Mouse (Mus musculus): Measurements from ENCODE around the gene Exoc6b. TPM values are rescaled to one million over a fixed set of nuclear protein-coding genes. Genes with fewer than 3 reads are reported as not detected.

The Exoc6b gene
- polyA plus RNA-seq, 1 experiment from 2014 or later = 11.7 TPM

DNA sequence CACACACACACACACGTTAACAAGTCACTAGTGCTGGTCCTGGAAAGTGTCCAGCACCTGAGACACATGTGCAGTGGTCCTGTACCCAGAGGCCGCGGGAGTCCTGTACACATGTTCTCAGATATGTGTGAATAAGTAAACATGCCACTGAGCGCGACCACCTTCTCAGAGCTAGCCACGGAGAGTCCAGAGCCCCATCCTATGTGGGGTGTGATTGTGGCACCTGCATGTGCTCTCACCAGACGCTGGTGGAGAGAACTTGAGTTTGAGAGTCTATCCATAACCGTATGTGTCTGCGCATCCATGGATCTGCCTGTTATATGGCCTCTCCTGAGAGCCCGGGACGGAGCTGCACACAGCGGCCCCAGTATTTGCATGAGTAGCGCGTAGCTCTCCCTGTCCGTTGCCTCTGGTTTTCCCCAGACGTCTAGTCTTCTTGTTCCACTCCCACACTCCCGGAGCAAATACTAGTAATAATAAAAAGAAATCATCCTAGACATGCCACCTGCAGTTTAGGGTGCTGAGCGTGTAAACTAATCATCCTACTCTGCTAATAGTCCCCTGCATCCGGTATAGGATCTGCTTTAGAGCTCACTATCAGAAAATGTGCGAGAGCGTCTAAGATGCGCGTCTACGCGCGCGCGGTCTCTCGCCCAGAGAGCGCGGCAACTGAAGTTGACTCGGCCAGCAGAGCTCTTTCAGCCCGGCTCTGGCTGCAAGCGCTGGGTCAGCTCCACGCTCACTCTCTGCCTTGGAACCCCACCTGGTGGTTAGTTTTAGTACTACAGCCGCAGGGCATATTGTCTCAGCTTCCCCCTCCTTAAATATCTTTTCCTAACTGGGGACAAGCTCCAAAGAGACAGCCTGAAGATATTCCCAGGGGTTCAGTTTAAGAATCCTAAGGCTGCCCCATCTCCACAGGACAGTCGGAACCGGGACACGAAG, 479.3 kb downstream of the Exoc6b start:
- Histone ChIP-seq H3K27ac (replicated peaks) (no peak overlapping the region), H3K27me3 (ENCODE audit: control insufficient read depth, insufficient read depth, low read length) (0 out of 2 replicates have a peak, but pooled peaks cover 5% of the 10 kb centered on the region), H3K9me3 (ENCODE audit: control insufficient read depth, low read length) (no peaks in the 10 kb centered on the region), H3K36me3 (ENCODE audit: control insufficient read depth, insufficient read depth, low read length) (no peaks in the 10 kb centered on the region), H3K9ac (ENCODE audit: low read length) (no peak overlapping the region), H3K4me3 (ENCODE audit: low read depth, low read length) (no peak overlapping the region), H3K4me2 (replicated peaks; ENCODE audit: low read depth) (peak overlapping the region; percentile 41), H3K4me1 (replicated peaks; ENCODE audit: control insufficient read depth, insufficient read depth) (peaks cover 15% of the 10 kb centered on the region)
- peak; percentile 78 for ATAC-seq (ENCODE audit: low FRiP score, low TSS enrichment)
- TF ChIP-seq EP300 (optimal IDR thresholded peaks at IDR 0.05) = no peak
- peak; percentile 94 for TF ChIP-seq CTCF (IDR thresholded peaks at IDR 0.05; ENCODE audit: low read depth)
- DNase-seq (ENCODE audit: low spot score) = peak; percentile 88
- 4% methylated on average over 39 of the region's 39 CpGs for WGBS

GRCm38 (mm10) chr6:84588895-84589652, 480.2 kb downstream of the Exoc6b start:
- H3K4me3 ChIP-seq (ENCODE audit: low read depth, low read length) = peak overlapping the region; percentile 45
- H3K9me3 ChIP-seq (ENCODE audit: control insufficient read depth, low read length) = no peaks in the 10 kb centered on the region
- peak; percentile 60 for DNase-seq (ENCODE audit: low spot score)
- H3K27ac ChIP-seq (replicated peaks) = no peak overlapping the region
- peaks cover 18% of the 10 kb centered on the region for H3K4me1 ChIP-seq (replicated peaks; ENCODE audit: control insufficient read depth, insufficient read depth)
- H3K36me3 ChIP-seq (ENCODE audit: control insufficient read depth, insufficient read depth, low read length) = no peaks in the 10 kb centered on the region
- peak overlapping the region; percentile 87 for H3K4me2 ChIP-seq (replicated peaks; ENCODE audit: low read depth)
- H3K9ac ChIP-seq (ENCODE audit: low read length) = no peak overlapping the region
- TF ChIP-seq EP300 (optimal IDR thresholded peaks at IDR 0.05) = no peak
- ATAC-seq (ENCODE audit: low FRiP score, low TSS enrichment) = peak; percentile 14; the same call in 1 of the 2 replicates
- peaks cover 8% of the 10 kb centered on the region; the same call in 1 of the 2 replicates for H3K27me3 ChIP-seq (ENCODE audit: control insufficient read depth, insufficient read depth, low read length)
- 2% methylated on average over 42 of the region's 54 CpGs for WGBS

GRCm38 (mm10) chr6:84588221-84588894, 481.0 kb downstream of the Exoc6b start:
- no peak overlapping the region for H3K9ac ChIP-seq (ENCODE audit: low read length)
- H3K27me3 ChIP-seq (ENCODE audit: control insufficient read depth, insufficient read depth, low read length) = peaks cover 8% of the 10 kb centered on the region; the same call in 1 of the 2 replicates
- no peak overlapping the region for H3K27ac ChIP-seq (replicated peaks)
- no peak for TF ChIP-seq CTCF (IDR thresholded peaks at IDR 0.05; ENCODE audit: low read depth)
- no peak for TF ChIP-seq EP300 (optimal IDR thresholded peaks at IDR 0.05)
- H3K4me2 ChIP-seq (replicated peaks; ENCODE audit: low read depth) = peak overlapping the region; percentile 87
- no peaks in the 10 kb centered on the region for H3K36me3 ChIP-seq (ENCODE audit: control insufficient read depth, insufficient read depth, low read length)
- H3K9me3 ChIP-seq (ENCODE audit: control insufficient read depth, low read length) = no peaks in the 10 kb centered on the region
- DNase-seq (ENCODE audit: low spot score) = peak; percentile 32
- H3K4me3 ChIP-seq (ENCODE audit: low read depth, low read length) = peak overlapping the region; percentile 45
- under 1% methylated on average over 39 of the region's 41 CpGs for WGBS
- no peak for ATAC-seq (ENCODE audit: low FRiP score, low TSS enrichment)
- peaks cover 22% of the 10 kb centered on the region for H3K4me1 ChIP-seq (replicated peaks; ENCODE audit: control insufficient read depth, insufficient read depth)

DNA sequence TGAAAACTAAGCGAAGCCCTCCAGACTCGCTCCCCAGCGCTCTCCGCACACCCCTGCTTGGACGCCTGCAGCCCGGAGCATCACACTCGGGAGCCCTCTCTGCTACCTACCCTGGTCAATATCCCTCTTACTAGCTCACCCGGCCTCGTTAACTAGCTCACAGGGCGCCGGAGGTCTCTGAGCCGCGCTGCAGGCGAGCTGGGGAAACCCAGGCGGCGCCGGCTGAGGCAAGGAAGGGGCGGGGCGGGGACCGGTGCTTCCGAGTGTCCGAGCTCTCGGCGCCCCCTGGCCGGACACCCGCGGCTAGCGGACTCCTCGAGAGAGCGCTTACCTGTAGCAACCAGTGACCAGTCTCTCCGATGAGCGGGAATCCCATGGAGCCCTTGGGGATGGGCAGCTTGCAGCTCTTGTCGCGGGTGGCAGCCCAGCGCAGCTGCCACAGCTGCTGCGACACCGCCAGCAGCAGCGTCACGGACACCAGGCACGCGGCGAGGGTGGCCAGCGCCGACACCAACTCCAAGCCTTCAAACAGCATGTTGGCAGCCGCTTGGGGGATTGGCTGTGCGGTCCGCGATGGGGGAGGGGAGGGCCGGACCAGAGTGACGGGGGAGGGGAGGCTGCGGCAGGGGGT, 481.7 kb downstream of the Exoc6b start:
- Histone ChIP-seq H3K4me3 (ENCODE audit: low read depth, low read length) (peak overlapping the region; percentile 45), H3K27ac (replicated peaks) (no peak overlapping the region), H3K36me3 (ENCODE audit: control insufficient read depth, insufficient read depth, low read length) (no peaks in the 10 kb centered on the region), H3K4me2 (replicated peaks; ENCODE audit: low read depth) (peak overlapping the region; percentile 87), H3K9me3 (ENCODE audit: control insufficient read depth, low read length) (no peaks in the 10 kb centered on the region), H3K9ac (ENCODE audit: low read length) (no peak overlapping the region; the same call in 1 of the 2 replicates), H3K4me1 (replicated peaks; ENCODE audit: control insufficient read depth, insufficient read depth) (peaks cover 25% of the 10 kb centered on the region), H3K27me3 (ENCODE audit: control insufficient read depth, insufficient read depth, low read length) (peaks cover 8% of the 10 kb centered on the region; the same call in 1 of the 2 replicates)
- peak; percentile 53 for DNase-seq (ENCODE audit: low spot score)
- ATAC-seq (ENCODE audit: low FRiP score, low TSS enrichment) = no peak
- peak; percentile 26; the same call in 1 of the 2 replicates for TF ChIP-seq CTCF (IDR thresholded peaks at IDR 0.05; ENCODE audit: low read depth)
- no peak for TF ChIP-seq EP300 (optimal IDR thresholded peaks at IDR 0.05)
- whole genome bisulfite sequencing = under 1% methylated on average over 49 of the region's 51 CpGs

DNA sequence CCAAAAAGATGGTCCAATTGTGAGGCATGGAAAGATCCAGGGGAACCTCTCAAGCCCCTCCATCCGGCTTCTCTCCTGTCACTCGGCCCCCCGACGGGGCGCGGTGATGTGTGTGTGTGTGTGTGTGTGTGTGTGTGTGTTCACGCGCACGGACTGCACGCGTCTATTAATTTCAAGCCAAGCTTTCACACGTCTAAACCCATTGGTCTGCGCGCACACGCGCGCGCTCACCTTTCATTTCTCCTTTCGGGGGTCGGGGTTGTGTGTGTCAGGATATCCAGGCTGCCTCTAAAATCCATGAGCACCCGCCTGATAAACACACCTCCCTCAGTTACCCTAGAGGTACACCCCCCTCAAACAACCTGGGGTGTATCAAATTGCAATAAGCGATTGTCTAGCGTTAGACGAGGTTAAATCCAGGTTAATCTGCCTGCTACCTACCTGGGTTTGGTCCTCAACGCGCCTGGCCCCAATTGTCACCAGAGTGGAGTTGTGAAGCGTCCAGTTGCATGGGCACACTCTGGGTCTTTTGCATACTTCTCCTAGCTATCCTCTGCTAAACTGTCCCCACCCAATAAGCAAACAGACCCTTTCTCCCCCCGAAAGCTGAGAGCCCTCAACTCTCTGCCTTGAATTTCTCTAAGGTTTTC, 482.6 kb downstream of the Exoc6b start:
- Histone ChIP-seq H3K4me3 (ENCODE audit: low read depth, low read length) (peak overlapping the region; percentile 45), H3K27ac (replicated peaks) (no peak overlapping the region), H3K36me3 (ENCODE audit: control insufficient read depth, insufficient read depth, low read length) (no peaks in the 10 kb centered on the region), H3K9me3 (ENCODE audit: control insufficient read depth, low read length) (no peaks in the 10 kb centered on the region), H3K4me1 (replicated peaks; ENCODE audit: control insufficient read depth, insufficient read depth) (peaks cover 25% of the 10 kb centered on the region), H3K27me3 (ENCODE audit: control insufficient read depth, insufficient read depth, low read length) (peaks cover 11% of the 10 kb centered on the region; the same call in 1 of the 2 replicates), H3K9ac (ENCODE audit: low read length) (no peak overlapping the region), H3K4me2 (replicated peaks; ENCODE audit: low read depth) (peak overlapping the region; percentile 87)
- no peak for ATAC-seq (ENCODE audit: low FRiP score, low TSS enrichment)
- WGBS = 4% methylated on average over 28 of the region's 28 CpGs
- DNase-seq (ENCODE audit: low spot score) = peak; percentile 13
- TF ChIP-seq EP300 (optimal IDR thresholded peaks at IDR 0.05) = no peak
- no peak for TF ChIP-seq CTCF (IDR thresholded peaks at IDR 0.05; ENCODE audit: low read depth)

All from stomach, postnatal 0 days (tissue).